In the genomic region with DNA sequence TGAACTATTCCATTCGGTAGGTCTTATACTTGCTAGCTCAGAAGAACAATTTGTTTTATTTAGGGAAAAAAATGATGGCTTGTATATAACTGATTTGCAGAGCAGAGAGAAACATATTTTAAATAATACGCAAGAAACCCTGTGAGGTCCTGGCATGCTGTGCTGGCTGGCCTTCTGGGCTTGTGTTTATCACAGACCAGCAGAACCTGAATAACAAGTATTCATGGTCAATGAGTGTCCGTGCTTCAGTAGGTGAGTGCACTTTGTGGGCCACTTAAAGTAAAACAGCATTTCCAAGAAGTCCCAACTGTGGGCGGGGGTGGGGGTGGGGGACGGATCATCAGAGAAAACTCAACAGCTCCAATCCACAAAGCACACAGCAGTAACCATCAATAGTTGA, we compare ENCODE assay signal across 12 mouse cellular contexts.
A peak's percentile ranks its signal among the peaks of the same experiment; 100 is the strongest.
DNase-seq lines count a peak whose midpoint lies in the region; ATAC-seq and TF ChIP-seq lines count a peak whose summit lies in the region.
"Had no signal": no experiment of that assay in that cellular context is flagged by ENCODE, and none has a peak within 500 bp of the region (broad histone marks: within the 10 kb centered on the region; RNA-seq: fewer than 3 reads in every experiment).

No protein-coding gene starts in this region.

- TF ChIP-seq POLR2A in heart, adult 2 months (IDR thresholded peaks at IDR 0.05; ENCODE audit: insufficient read depth, low read depth, low read length): no peak
- TF ChIP-seq POLR2A in lung, adult 2 months (IDR thresholded peaks at IDR 0.05; ENCODE audit: borderline replicate concordance, extremely low read depth, low read depth, low read length): no peak

- H3K9me3 ChIP-seq in heart, embryonic 10.5 days: no peaks in the 10 kb centered on the region
- no peaks in the 10 kb centered on the region for H3K9me3 ChIP-seq in neural tube, embryonic 13.5 days
- no peaks in the 10 kb centered on the region for H3K9me3 ChIP-seq in neural tube, embryonic 15.5 days (replicated peaks)

- 35% methylated on average over 5 of the region's 5 CpGs for WGBS in heart, embryonic 10.5 days
- 69% methylated on average over 5 of the region's 5 CpGs for WGBS in heart, adult 2 months
- WGBS in neural tube, embryonic 13.5 days: 38% methylated on average over 5 of the region's 5 CpGs
- 48% methylated on average over 5 of the region's 5 CpGs for WGBS in neural tube, embryonic 15.5 days
- 45% methylated on average over 5 of the region's 5 CpGs for WGBS in lung, adult 2 months

- H3K36me3 ChIP-seq in heart, embryonic 10.5 days: no peaks in the 10 kb centered on the region
- no peaks in the 10 kb centered on the region; the same call in 1 of the 2 replicates for H3K36me3 ChIP-seq in heart, adult 2 months (ENCODE audit: control insufficient read depth, insufficient read depth, low read length)
- H3K36me3 ChIP-seq in neural tube, embryonic 13.5 days: no peaks in the 10 kb centered on the region
- no peaks in the 10 kb centered on the region for H3K36me3 ChIP-seq in neural tube, embryonic 15.5 days

- peak overlapping the region; percentile 37; the same call in 1 of the 2 replicates for H3K4me3 ChIP-seq in heart, embryonic 10.5 days
- H3K4me3 ChIP-seq in heart, adult 2 months: no peak overlapping the region
- no peak overlapping the region for H3K4me3 ChIP-seq in neural tube, embryonic 13.5 days
- no peak overlapping the region for H3K4me3 ChIP-seq in neural tube, embryonic 15.5 days (replicated peaks)
- H3K4me3 ChIP-seq in lung, adult 2 months (replicated peaks; ENCODE audit: extremely low read depth, low read depth, low read length): no peak overlapping the region

- no peak for DNase-seq in heart, embryonic 10.5 days (ENCODE audit: low spot score)
- no peak for DNase-seq in heart, adult 2 months
- DNase-seq in lung, adult 2 months: peak; percentile 57
- DNase-seq in T-cell, adult 2 months (ENCODE audit: low spot score): no peak
- no peak for DNase-seq in spleen, adult 18-20 months
- no peak for DNase-seq in layer of hippocampus, adult 8-10 months (ENCODE audit: low spot score in 2 of 2)
- DNase-seq: adrenal gland, postnatal 14 days; cerebellum, adult 11-12 months; left cerebral cortex, postnatal 4 days; thymus, postnatal 36 days had no signal

- peak overlapping the region; percentile 56; the same call in 1 of the 2 replicates for H3K27ac ChIP-seq in heart, embryonic 10.5 days
- no peak overlapping the region for H3K27ac ChIP-seq in heart, adult 2 months
- H3K27ac ChIP-seq in neural tube, embryonic 13.5 days (replicated peaks): 0 out of 2 replicates have a peak overlapping the region, but pooled peaks have one; percentile 30
- no peak overlapping the region for H3K27ac ChIP-seq in neural tube, embryonic 15.5 days (replicated peaks)

- TF ChIP-seq EP300 in heart, adult 2 months (IDR thresholded peaks at IDR 0.05; ENCODE audit: insufficient read depth, low read depth, low read length): no peak

- no peak overlapping the region for H3K9ac ChIP-seq in heart, adult 2 months (ENCODE audit: low read depth, low read length)
- H3K9ac ChIP-seq in neural tube, embryonic 13.5 days: no peak overlapping the region
- H3K9ac ChIP-seq in neural tube, embryonic 15.5 days (replicated peaks): no peak overlapping the region

- H3K4me1 ChIP-seq in heart, embryonic 10.5 days: peaks cover 29% of the 10 kb centered on the region
- peaks cover 3% of the 10 kb centered on the region for H3K4me1 ChIP-seq in heart, adult 2 months (ENCODE audit: control insufficient read depth, insufficient read depth, low read length)
- peaks cover 14% of the 10 kb centered on the region for H3K4me1 ChIP-seq in neural tube, embryonic 13.5 days (replicated peaks)
- H3K4me1 ChIP-seq in neural tube, embryonic 15.5 days: peaks cover 10% of the 10 kb centered on the region; the same call in 1 of the 2 replicates
- no peaks in the 10 kb centered on the region; the same call in 1 of the 2 replicates for H3K4me1 ChIP-seq in lung, adult 2 months (ENCODE audit: control insufficient read depth, insufficient read depth, low read length)

- no peak for ATAC-seq in neural tube, embryonic 13.5 days (ENCODE audit: low read depth)
- no peak for ATAC-seq in neural tube, embryonic 15.5 days (ENCODE audit: low FRiP score)

- H3K4me2 ChIP-seq in neural tube, embryonic 13.5 days: peak overlapping the region; percentile 24; the same call in 1 of the 2 replicates
- no peak overlapping the region for H3K4me2 ChIP-seq in neural tube, embryonic 15.5 days

- no peaks in the 10 kb centered on the region for H3K79me2 ChIP-seq in heart, adult 2 months (replicated peaks; ENCODE audit: control insufficient read depth, insufficient read depth, low read length)

- no peaks in the 10 kb centered on the region for H3K27me3 ChIP-seq in heart, embryonic 10.5 days (ENCODE audit: insufficient read depth, poor library complexity, severe bottlenecking)
- H3K27me3 ChIP-seq in heart, adult 2 months (ENCODE audit: control insufficient read depth, insufficient read depth, low read length): no peaks in the 10 kb centered on the region
- H3K27me3 ChIP-seq in neural tube, embryonic 13.5 days: no peaks in the 10 kb centered on the region
- no peaks in the 10 kb centered on the region for H3K27me3 ChIP-seq in neural tube, embryonic 15.5 days (replicated peaks)

- intact Hi-C loops in heart, adult 2 months (cut with DNase I): no loop called here

- no peak for TF ChIP-seq CTCF in heart, adult 2 months (IDR thresholded peaks at IDR 0.05)
- TF ChIP-seq CTCF in lung, adult 2 months (IDR thresholded peaks at IDR 0.05; ENCODE audit: insufficient read depth, low read length): no peak

Comparison
In these comparisons a context has a peak if more than half of its experiments do, and no peak if none do; other contexts are left out.
1. H3K27ac ChIP-seq: peak in heart, embryonic 10.5 days (single experiment) and neural tube, embryonic 13.5 days (single experiment); none in heart, adult 2 months (single experiment) and neural tube, embryonic 15.5 days (single experiment).